Mouse (Mus musculus) hindbrain, embryonic 15.5 days (tissue): Measurements from ENCODE around the gene Fam181a. TPM values are rescaled to one million over a fixed set of nuclear protein-coding genes. Genes with fewer than 3 reads are reported as not detected.
A peak's percentile ranks its signal among the peaks of the same experiment; 100 is the strongest.

Experiments used
- ATAC-seq: fragments of 200-750 bp; cut with Nextera tagmentation; 2 replicates; pipeline ENCODE4 v1.8.0; 2017; ENCODE audit warnings: low read depth, moderate number of reproducible peaks, moderate TSS enrichment; ENCODE audit not compliant: low FRiP score
- H3K27ac ChIP-seq: fragments of 300-500 bp; sonication (generic); replicated peaks from 2 replicates; pipeline ENCODE4 v1.5.1; 2015; ENCODE audit warnings: mild to moderate bottlenecking, inconsistent platforms
- H3K27me3 ChIP-seq: fragments of 300-500 bp; sonication (generic); 2 replicates; pipeline ENCODE4 v1.6.1; 2015; ENCODE audit warnings: control low read depth, inconsistent platforms
- H3K36me3 ChIP-seq: fragments of 300-500 bp; sonication (generic); 2 replicates; pipeline ENCODE4 v1.6.1; 2015; ENCODE audit warnings: control low read depth, inconsistent platforms
- H3K4me1 ChIP-seq: fragments of 300-500 bp; sonication (generic); replicated peaks from 2 replicates; pipeline ENCODE4 v1.6.1; 2015; ENCODE audit warnings: control low read depth, inconsistent platforms
- H3K4me2 ChIP-seq: fragments of 300-500 bp; sonication (generic); 2 replicates; pipeline ENCODE4 v1.6.1; 2015; ENCODE audit warnings: moderate library complexity, mild to moderate bottlenecking, inconsistent platforms
- H3K4me3 ChIP-seq: fragments of 300-500 bp; sonication (generic); 2 replicates; pipeline ENCODE4 v1.5.1; 2015; ENCODE audit warnings: mild to moderate bottlenecking, inconsistent platforms
- H3K9ac ChIP-seq: fragments of 300-500 bp; sonication (generic); 2 replicates; pipeline ENCODE4 v1.6.1; 2015; ENCODE audit warnings: inconsistent platforms
- H3K9me3 ChIP-seq: fragments of 300-500 bp; sonication (generic); 2 replicates; pipeline ENCODE4 v1.6.1; 2016; ENCODE audit warnings: control low read depth, inconsistent platforms
- WGBS: fragments of 180-500 bp; shearing (Covaris S2); methylation state at CpG from one replicate; pipeline ENCODE4 v1.1.7; 2015; 5-methylcytosine and 5-hydroxymethylcytosine counted together
- polyA plus RNA-seq: library from polyadenylated mRNA; unstranded; fragments of >200 nt; fragmentation: Nextera tagmentation; extraction: Ambion mirVana; gene quantifications from 2 replicates; pipeline ENCODE4 v1.2.1, GENCODE M21; 2015

The Fam181a gene
- 7.2 and 11.3 TPM in 2 replicates for polyA plus RNA-seq

DNA sequence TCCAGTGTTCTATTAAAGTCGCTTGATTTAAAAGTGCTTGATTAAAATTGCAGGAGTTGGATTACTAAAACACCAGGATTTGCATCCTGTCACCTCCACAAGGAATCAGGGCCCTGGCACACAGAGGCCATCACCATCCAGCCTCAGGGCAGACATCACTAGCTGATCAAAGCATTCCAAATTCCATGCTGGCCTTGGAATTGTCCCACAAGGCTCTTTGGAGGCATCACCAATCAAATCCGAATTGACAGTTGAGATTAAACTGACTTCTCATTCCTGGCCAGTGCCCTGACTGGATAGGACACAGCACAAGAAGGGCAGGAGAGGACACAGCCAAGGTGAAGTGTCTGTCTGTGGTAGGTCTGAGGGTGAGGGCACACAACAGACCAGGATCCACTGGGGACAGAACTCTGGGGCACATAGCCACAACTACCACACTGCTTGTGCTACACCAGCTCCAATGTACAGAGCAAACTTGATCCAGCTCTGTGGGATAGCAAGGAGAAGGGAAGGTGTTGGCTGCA is at the start of gene Fam181a:
Fam181a (plus strand) TSS at position 232 of the 524 bp plus-strand sequence.
- ATAC-seq, result no peak
- no peak within 1 kb of the TSS for H3K9ac ChIP-seq
- H3K27ac ChIP-seq, result no peak within 1 kb of the TSS
- H3K4me1 ChIP-seq, result peaks cover 38% of the 10 kb centered on the region
- no peak within 1 kb of the TSS for H3K4me2 ChIP-seq
- no peaks in the 10 kb centered on the region; the same call in 1 of the 2 replicates for H3K27me3 ChIP-seq
- 90% methylated on average over 2 of the region's 2 CpGs for WGBS
- H3K36me3 ChIP-seq, result no peaks in the 10 kb centered on the region
- no peak within 1 kb of the TSS for H3K4me3 ChIP-seq
- no peaks in the 10 kb centered on the region for H3K9me3 ChIP-seq

DNA sequence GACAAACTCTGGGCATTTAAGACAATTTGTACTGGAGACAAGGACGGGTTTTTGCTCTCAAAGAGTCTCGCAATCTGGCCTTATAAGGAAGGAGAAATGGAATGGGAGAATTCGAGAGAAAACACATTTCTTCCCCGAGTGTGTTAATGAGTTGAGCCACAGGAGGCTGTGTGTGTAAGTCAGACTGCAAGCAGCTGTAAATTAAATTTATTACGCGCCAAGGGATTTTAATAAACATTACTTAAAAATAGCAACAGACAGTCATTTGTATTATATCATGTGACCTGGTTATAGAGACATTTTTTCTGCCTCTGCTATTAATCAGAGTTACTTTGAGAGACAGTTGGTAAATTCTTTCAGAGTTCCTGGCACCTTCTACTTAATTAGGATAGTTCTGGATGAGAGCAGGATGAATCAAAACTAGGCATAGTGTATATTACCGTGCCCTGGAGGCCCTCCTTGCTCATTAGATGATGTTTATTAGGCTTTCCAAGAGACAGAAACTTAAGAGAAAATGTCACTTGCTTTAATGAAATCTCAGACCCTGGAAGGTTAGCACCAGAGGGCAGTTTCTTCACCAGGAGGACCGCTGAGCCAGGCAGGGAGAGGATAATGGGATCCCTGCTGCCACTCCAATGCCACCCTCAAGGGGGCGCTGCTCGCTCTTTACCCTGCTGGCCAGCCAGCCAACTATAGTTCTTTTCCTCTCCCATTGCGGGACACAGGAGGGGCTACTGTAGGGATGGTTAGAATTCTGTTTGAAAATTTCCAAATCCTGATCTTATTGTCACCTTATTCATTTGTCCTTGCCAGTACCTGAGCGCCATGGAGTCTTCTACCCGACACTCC is 48.5 kb upstream of the Fam181a start:
- H3K4me1 ChIP-seq, result peaks cover 5% of the 10 kb centered on the region; the same call in 1 of the 2 replicates
- no peak overlapping the region for H3K9ac ChIP-seq
- H3K4me2 ChIP-seq, result no peak overlapping the region
- H3K4me3 ChIP-seq, result no peak overlapping the region
- no peaks in the 10 kb centered on the region for H3K27me3 ChIP-seq
- 52% methylated on average over 13 of the region's 13 CpGs for WGBS
- H3K27ac ChIP-seq, result peak overlapping the region; percentile 30; the same call in 1 of the 2 replicates
- no peak; the same call in 1 of the 2 replicates for ATAC-seq
- H3K36me3 ChIP-seq, result no peaks in the 10 kb centered on the region
- H3K9me3 ChIP-seq, result no peaks in the 10 kb centered on the region

DNA sequence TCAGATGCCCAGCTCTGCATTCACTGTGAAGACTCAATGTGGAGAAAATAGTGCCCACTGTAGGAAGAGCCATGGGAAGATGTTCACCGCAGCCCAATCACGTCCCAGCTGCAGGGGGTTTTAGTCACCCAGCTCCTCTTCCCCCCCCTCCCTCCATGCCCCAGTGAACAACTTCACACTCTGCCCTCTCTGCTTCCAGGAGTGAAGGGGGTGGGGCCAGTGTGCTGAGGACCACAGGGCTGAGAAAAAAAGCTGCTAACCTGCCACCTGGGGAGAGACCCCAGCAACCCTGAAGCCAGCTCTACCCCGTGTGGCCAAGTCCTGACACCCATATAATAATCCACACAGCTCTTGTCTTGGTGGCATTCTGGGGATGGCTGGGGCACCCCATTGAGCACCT is 44.2 kb upstream of the Fam181a start:
- Histone ChIP-seq H3K9ac (no peak overlapping the region), H3K9me3 (no peaks in the 10 kb centered on the region), H3K4me3 (no peak overlapping the region), H3K27me3 (no peaks in the 10 kb centered on the region), H3K4me2 (no peak overlapping the region), H3K4me1 (peaks cover 5% of the 10 kb centered on the region; the same call in 1 of the 2 replicates), H3K27ac (no peak overlapping the region), H3K36me3 (no peaks in the 10 kb centered on the region)
- ATAC-seq, result no peak
- WGBS, result 25% methylated on average over 3 of the region's 3 CpGs

DNA sequence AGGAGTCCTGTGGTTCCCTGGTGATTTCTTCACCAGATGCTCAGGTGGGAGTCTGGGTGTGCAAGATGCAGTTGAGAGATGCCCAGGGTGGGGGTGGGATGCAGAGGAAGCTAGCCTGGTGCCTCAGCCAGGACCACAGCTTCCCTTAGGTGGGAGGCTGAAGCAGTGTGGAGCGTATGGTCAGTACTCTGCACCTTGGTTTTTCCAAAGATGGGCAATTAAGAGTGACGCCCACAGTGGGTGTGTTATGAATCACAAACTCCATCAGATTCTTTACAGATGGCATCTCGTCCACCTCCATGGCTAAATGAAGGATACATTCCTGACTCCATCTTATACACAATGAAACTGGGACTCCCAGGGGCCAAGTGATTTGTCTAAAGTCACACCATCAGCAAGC is 38.6 kb upstream of the Fam181a start:
- ATAC-seq, result no peak
- Histone ChIP-seq H3K4me1 (no peaks in the 10 kb centered on the region), H3K4me2 (no peak overlapping the region), H3K27me3 (no peaks in the 10 kb centered on the region; the same call in 1 of the 2 replicates), H3K36me3 (no peaks in the 10 kb centered on the region), H3K4me3 (no peak overlapping the region), H3K9me3 (no peaks in the 10 kb centered on the region), H3K9ac (no peak overlapping the region), H3K27ac (no peak overlapping the region)
- 90% methylated on average over 3 of the region's 3 CpGs for WGBS

DNA sequence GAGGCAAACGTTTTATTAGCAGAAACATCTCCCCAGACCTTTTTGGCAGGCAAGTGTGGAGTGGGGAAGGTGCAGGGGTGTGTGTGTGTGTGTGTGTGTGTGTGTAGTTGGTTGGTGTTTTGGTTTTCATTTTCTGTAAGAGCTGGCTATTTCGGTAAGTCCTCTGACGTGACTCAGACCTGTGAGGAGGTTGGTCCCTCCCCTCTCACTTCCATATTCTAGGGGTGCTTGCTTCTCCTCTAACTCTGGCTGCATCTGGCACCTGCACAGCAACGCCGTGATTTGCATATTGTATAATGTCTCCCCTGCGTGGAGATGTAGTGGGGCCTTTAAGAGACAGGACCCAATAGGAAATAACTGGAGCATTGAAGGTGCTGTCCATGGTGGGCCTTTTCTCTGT is 37.7 kb upstream of the Fam181a start:
- Histone ChIP-seq H3K9me3 (no peaks in the 10 kb centered on the region), H3K4me1 (no peaks in the 10 kb centered on the region), H3K4me2 (no peak overlapping the region), H3K4me3 (no peak overlapping the region), H3K36me3 (no peaks in the 10 kb centered on the region), H3K9ac (no peak overlapping the region), H3K27ac (no peak overlapping the region), H3K27me3 (no peaks in the 10 kb centered on the region; the same call in 1 of the 2 replicates)
- 70% methylated on average over 6 of the region's 6 CpGs for WGBS
- ATAC-seq, result no peak

DNA sequence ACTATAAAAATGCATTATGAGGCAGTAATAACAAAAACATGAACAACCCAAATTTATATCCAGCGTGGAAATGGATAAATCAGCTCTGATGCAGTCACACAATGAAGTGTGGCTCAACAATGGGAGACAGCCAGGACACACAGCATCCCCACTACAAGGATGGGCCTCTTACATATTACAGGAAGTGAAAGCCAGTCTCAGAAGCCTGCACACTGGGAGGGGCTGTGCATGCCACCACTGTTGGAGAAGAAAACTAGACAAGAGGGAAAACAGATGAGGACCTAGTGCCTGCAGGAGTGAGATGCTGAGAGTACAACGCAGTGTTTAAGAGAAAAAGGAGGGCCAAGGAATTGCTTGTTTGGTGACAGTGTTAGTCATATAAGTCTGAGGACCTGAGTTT is 37.0 kb upstream of the Fam181a start:
- 86% methylated on average over 2 of the region's 2 CpGs for WGBS
- Histone ChIP-seq H3K9me3 (no peaks in the 10 kb centered on the region), H3K27me3 (no peaks in the 10 kb centered on the region; the same call in 1 of the 2 replicates), H3K9ac (no peak overlapping the region), H3K4me1 (no peaks in the 10 kb centered on the region), H3K4me2 (no peak overlapping the region), H3K36me3 (no peaks in the 10 kb centered on the region), H3K4me3 (no peak overlapping the region), H3K27ac (no peak overlapping the region)
- ATAC-seq, result no peak

GRCm38 (mm10) chr12:103276422-103276821 is 34.4 kb upstream of the Fam181a start:
- no peaks in the 10 kb centered on the region for H3K9me3 ChIP-seq
- no peak overlapping the region for H3K9ac ChIP-seq
- no peaks in the 10 kb centered on the region for H3K36me3 ChIP-seq
- H3K27me3 ChIP-seq, result no peaks in the 10 kb centered on the region; the same call in 1 of the 2 replicates
- H3K4me2 ChIP-seq, result no peak overlapping the region
- no peak overlapping the region for H3K27ac ChIP-seq
- H3K4me3 ChIP-seq, result no peak overlapping the region
- 85% methylated on average over 4 of the region's 4 CpGs for WGBS
- no peak for ATAC-seq
- no peaks in the 10 kb centered on the region for H3K4me1 ChIP-seq

DNA sequence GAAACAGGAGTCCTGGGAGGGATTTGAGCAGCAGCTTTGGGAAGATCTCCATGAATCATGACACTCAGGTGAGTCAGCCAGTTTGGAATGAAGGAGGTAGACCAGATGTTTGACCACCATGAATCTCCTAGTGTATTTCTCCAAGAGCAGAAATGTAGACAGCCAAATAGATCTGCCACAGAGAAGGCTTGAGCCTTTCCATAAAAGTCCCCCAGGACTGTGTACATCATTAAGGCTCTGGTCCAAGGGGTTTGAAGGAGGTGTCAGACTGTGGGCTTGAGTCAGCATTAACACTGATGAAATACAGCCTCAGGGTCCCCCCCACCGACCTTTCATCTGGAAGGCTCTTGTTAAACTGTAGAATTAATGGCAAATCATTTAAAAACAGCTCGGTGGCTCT is 29.3 kb upstream of the Fam181a start:
- no peaks in the 10 kb centered on the region for H3K9me3 ChIP-seq
- no peak overlapping the region for H3K4me2 ChIP-seq
- H3K4me3 ChIP-seq, result no peak overlapping the region
- H3K9ac ChIP-seq, result no peak overlapping the region
- no peaks in the 10 kb centered on the region for H3K36me3 ChIP-seq
- no peaks in the 10 kb centered on the region for H3K4me1 ChIP-seq
- WGBS, result 56% methylated on average over 2 of the region's 2 CpGs
- no peak for ATAC-seq
- no peaks in the 10 kb centered on the region for H3K27me3 ChIP-seq
- H3K27ac ChIP-seq, result no peak overlapping the region

- H3K4me3 ChIP-seq, result no peak overlapping the region
- no peaks in the 10 kb centered on the region for H3K9me3 ChIP-seq
- ATAC-seq, result no peak
- no peaks in the 10 kb centered on the region for H3K27me3 ChIP-seq
- no peaks in the 10 kb centered on the region for H3K36me3 ChIP-seq
- WGBS, result 66% methylated on average over 4 of the region's 4 CpGs
- H3K4me1 ChIP-seq, result no peaks in the 10 kb centered on the region
- H3K9ac ChIP-seq, result no peak overlapping the region
- no peak overlapping the region for H3K27ac ChIP-seq
- H3K4me2 ChIP-seq, result no peak overlapping the region
Observed at GRCm38 (mm10) chr12:103281912-103282311, 28.9 kb upstream of the Fam181a start.

- Histone ChIP-seq H3K27me3 (no peaks in the 10 kb centered on the region), H3K27ac (no peak overlapping the region)
Observed at GRCm38 (mm10) chr12:103282936-103283335, 27.8 kb upstream of the Fam181a start.

GRCm38 (mm10) chr12:103283411-103283810 is 27.4 kb upstream of the Fam181a start:
- 92% methylated on average over 3 of the region's 3 CpGs for WGBS
- Histone ChIP-seq H3K36me3 (no peaks in the 10 kb centered on the region), H3K9me3 (no peaks in the 10 kb centered on the region), H3K4me2 (no peak overlapping the region), H3K27me3 (no peaks in the 10 kb centered on the region), H3K4me1 (no peaks in the 10 kb centered on the region), H3K9ac (no peak overlapping the region), H3K4me3 (no peak overlapping the region), H3K27ac (no peak overlapping the region)
- ATAC-seq, result no peak

More at GRCm38 (mm10) chr12:103282936-103283335, 27.8 kb upstream of the Fam181a start:
- no peak overlapping the region for H3K4me2 ChIP-seq
- WGBS, result 65% methylated on average over 6 of the region's 6 CpGs
- no peak for ATAC-seq
- H3K4me1 ChIP-seq, result no peaks in the 10 kb centered on the region
- no peak overlapping the region for H3K4me3 ChIP-seq
- H3K9me3 ChIP-seq, result no peaks in the 10 kb centered on the region
- no peaks in the 10 kb centered on the region for H3K36me3 ChIP-seq
- H3K9ac ChIP-seq, result no peak overlapping the region

- Histone ChIP-seq H3K9ac (no peak overlapping the region), H3K27ac (no peak overlapping the region), H3K9me3 (no peaks in the 10 kb centered on the region), H3K4me1 (no peaks in the 10 kb centered on the region), H3K4me3 (no peak overlapping the region), H3K27me3 (no peaks in the 10 kb centered on the region), H3K36me3 (no peaks in the 10 kb centered on the region), H3K4me2 (no peak overlapping the region)
- 59% methylated on average over 4 of the region's 4 CpGs for WGBS
- peak; percentile 42; the same call in 1 of the 2 replicates for ATAC-seq
Observed at GRCm38 (mm10) chr12:103287276-103287675, 23.5 kb upstream of the Fam181a start.
